Mouse (Mus musculus) embryonic facial prominence, embryonic 15.5 days (tissue): ENCODE results near the gene Tbxa2r. TPM values are rescaled to one million over a fixed set of nuclear protein-coding genes. Genes with fewer than 3 reads are reported as not detected.

ENCODE experiments used
- ATAC-seq: fragments of 200-750 bp; cut with Nextera tagmentation; 2 replicates; pipeline ENCODE4 v1.8.0; 2017; ENCODE audit warnings: low read depth, moderate TSS enrichment; ENCODE audit not compliant: insufficient number of reproducible peaks, low FRiP score, low TSS enrichment
- H3K27ac ChIP-seq: fragments of 300-500 bp; sonication (generic); replicated peaks from 2 replicates; pipeline ENCODE4 v1.5.1; 2015; ENCODE audit warnings: mild to moderate bottlenecking, inconsistent platforms
- H3K27me3 ChIP-seq: fragments of 300-500 bp; sonication (generic); 2 replicates; pipeline ENCODE4 v1.6.1; 2015; ENCODE audit warnings: inconsistent platforms
- H3K36me3 ChIP-seq: fragments of 300-500 bp; sonication (generic); 2 replicates; pipeline ENCODE4 v1.6.1; 2015; ENCODE audit warnings: mild to moderate bottlenecking, inconsistent platforms
- H3K4me1 ChIP-seq: fragments of 300-500 bp; sonication (generic); 2 replicates; pipeline ENCODE4 v1.6.1; 2015; ENCODE audit warnings: inconsistent platforms
- H3K4me2 ChIP-seq: fragments of 300-500 bp; sonication (generic); replicated peaks from 2 replicates; pipeline ENCODE4 v1.6.1; 2015; ENCODE audit warnings: mild to moderate bottlenecking, inconsistent platforms
- H3K4me3 ChIP-seq: fragments of 300-500 bp; sonication (generic); replicated peaks from 2 replicates; pipeline ENCODE4 v1.5.1; 2015; ENCODE audit warnings: mild to moderate bottlenecking, inconsistent platforms
- H3K9ac ChIP-seq: fragments of 300-500 bp; sonication (generic); 2 replicates; pipeline ENCODE4 v1.6.1; 2015; ENCODE audit warnings: inconsistent platforms
- H3K9me3 ChIP-seq: fragments of 300-500 bp; sonication (generic); replicated peaks from 2 replicates; pipeline ENCODE4 v1.6.1; 2016; ENCODE audit warnings: inconsistent platforms
- WGBS: fragments of 180-500 bp; shearing (Covaris S2); methylation state at CpG from one replicate; pipeline ENCODE4 v1.1.7; 2015; 5-methylcytosine and 5-hydroxymethylcytosine counted together
- polyA plus RNA-seq: library from polyadenylated mRNA; unstranded; fragments of >200 nt; fragmentation: Nextera tagmentation; extraction: Ambion mirVana; gene quantifications from 2 replicates; pipeline ENCODE4 v1.2.1, GENCODE M21; 2015

The Tbxa2r gene
- polyA plus RNA-seq, 1 experiment from 2014 or later = 13.2 TPM

- no peak overlapping the region for H3K9ac ChIP-seq
- no peaks in the 10 kb centered on the region for H3K9me3 ChIP-seq
- no peak overlapping the region for H3K4me2 ChIP-seq
- WGBS = 80% methylated on average over 9 of the region's 9 CpGs
- H3K27ac ChIP-seq = no peak overlapping the region
- H3K36me3 ChIP-seq = peaks cover 9% of the 10 kb centered on the region
- H3K4me1 ChIP-seq = peaks cover 37% of the 10 kb centered on the region
- no peak overlapping the region for H3K4me3 ChIP-seq
- no peaks in the 10 kb centered on the region for H3K27me3 ChIP-seq
- no peak for ATAC-seq
Observed at GRCm38 (mm10) chr10:81301321-81301720, 27.2 kb upstream of the Tbxa2r start.

GRCm38 (mm10) chr10:81302288-81302687 is 26.2 kb upstream of the Tbxa2r start:
- Histone ChIP-seq H3K4me3 (no peak overlapping the region), H3K9me3 (no peaks in the 10 kb centered on the region), H3K4me1 (peaks cover 33% of the 10 kb centered on the region), H3K36me3 (peaks cover 18% of the 10 kb centered on the region), H3K9ac (no peak overlapping the region), H3K27ac (0 out of 2 replicates have a peak overlapping the region, but pooled peaks have one; percentile 3), H3K27me3 (no peaks in the 10 kb centered on the region), H3K4me2 (no peak overlapping the region)
- no peak for ATAC-seq
- 62% methylated on average over 4 of the region's 4 CpGs for WGBS

GRCm38 (mm10) chr10:81302781-81303218 is 25.7 kb upstream of the Tbxa2r start:
- 41% methylated on average over 14 of the region's 14 CpGs for WGBS
- Histone ChIP-seq H3K9ac (no peak overlapping the region), H3K36me3 (peaks cover 23% of the 10 kb centered on the region), H3K4me3 (no peak overlapping the region), H3K4me1 (peaks cover 30% of the 10 kb centered on the region), H3K27me3 (no peaks in the 10 kb centered on the region), H3K27ac (0 out of 2 replicates have a peak overlapping the region, but pooled peaks have one; percentile 3), H3K4me2 (no peak overlapping the region; the same call in 1 of the 2 replicates), H3K9me3 (no peaks in the 10 kb centered on the region)
- no peak for ATAC-seq

GRCm38 (mm10) chr10:81303258-81303657 is 25.3 kb upstream of the Tbxa2r start:
- Histone ChIP-seq H3K9ac (no peak overlapping the region), H3K36me3 (peaks cover 28% of the 10 kb centered on the region), H3K27me3 (no peaks in the 10 kb centered on the region), H3K9me3 (no peaks in the 10 kb centered on the region), H3K4me2 (no peak overlapping the region; the same call in 1 of the 2 replicates), H3K4me1 (peaks cover 29% of the 10 kb centered on the region), H3K4me3 (no peak overlapping the region), H3K27ac (0 out of 2 replicates have a peak overlapping the region, but pooled peaks have one; percentile 3)
- WGBS = 70% methylated on average over 10 of the region's 10 CpGs
- ATAC-seq = no peak

- Histone ChIP-seq H3K36me3 (peaks cover 32% of the 10 kb centered on the region), H3K4me3 (no peak overlapping the region), H3K4me1 (peaks cover 27% of the 10 kb centered on the region), H3K4me2 (no peak overlapping the region), H3K27ac (0 out of 2 replicates have a peak overlapping the region, but pooled peaks have one; percentile 3), H3K9ac (no peak overlapping the region), H3K9me3 (no peaks in the 10 kb centered on the region), H3K27me3 (no peaks in the 10 kb centered on the region)
- WGBS = 67% methylated on average over 7 of the region's 7 CpGs
- ATAC-seq = no peak
Observed at GRCm38 (mm10) chr10:81303761-81304160, 24.8 kb upstream of the Tbxa2r start.

GRCm38 (mm10) chr10:81304597-81305238 is 23.8 kb upstream of the Tbxa2r start:
- Histone ChIP-seq H3K9ac (no peak overlapping the region), H3K4me3 (no peak overlapping the region), H3K4me2 (no peak overlapping the region), H3K27me3 (no peaks in the 10 kb centered on the region), H3K4me1 (peaks cover 24% of the 10 kb centered on the region), H3K9me3 (no peaks in the 10 kb centered on the region), H3K27ac (no peak overlapping the region), H3K36me3 (peaks cover 42% of the 10 kb centered on the region)
- no peak for ATAC-seq
- WGBS = 29% methylated on average over 7 of the region's 9 CpGs

- no peak for ATAC-seq
- Histone ChIP-seq H3K4me1 (peaks cover 24% of the 10 kb centered on the region), H3K4me2 (no peak overlapping the region), H3K36me3 (peaks cover 51% of the 10 kb centered on the region), H3K9me3 (no peaks in the 10 kb centered on the region), H3K27ac (no peak overlapping the region), H3K4me3 (no peak overlapping the region), H3K27me3 (no peaks in the 10 kb centered on the region), H3K9ac (no peak overlapping the region)
- WGBS = 94% methylated on average over 14 of the region's 14 CpGs
Observed at GRCm38 (mm10) chr10:81305663-81306062, 22.9 kb upstream of the Tbxa2r start.

- Histone ChIP-seq H3K36me3 (peaks cover 57% of the 10 kb centered on the region), H3K27me3 (no peaks in the 10 kb centered on the region), H3K4me3 (no peak overlapping the region), H3K9ac (no peak overlapping the region), H3K9me3 (no peaks in the 10 kb centered on the region), H3K4me1 (peaks cover 21% of the 10 kb centered on the region), H3K4me2 (no peak overlapping the region), H3K27ac (no peak overlapping the region)
- ATAC-seq = no peak
- WGBS = 88% methylated on average over 12 of the region's 12 CpGs
Observed at GRCm38 (mm10) chr10:81306173-81306668, 22.3 kb upstream of the Tbxa2r start.

- Histone ChIP-seq H3K36me3 (peaks cover 65% of the 10 kb centered on the region), H3K4me3 (no peak overlapping the region), H3K4me1 (peaks cover 16% of the 10 kb centered on the region), H3K9ac (no peak overlapping the region), H3K4me2 (no peak overlapping the region), H3K9me3 (no peaks in the 10 kb centered on the region), H3K27ac (no peak overlapping the region), H3K27me3 (no peaks in the 10 kb centered on the region)
- ATAC-seq = no peak
- 90% methylated on average over 21 of the region's 21 CpGs for WGBS
Observed at GRCm38 (mm10) chr10:81306837-81307682, 21.5 kb upstream of the Tbxa2r start.

GRCm38 (mm10) chr10:81309571-81309970 is 19.0 kb upstream of the Tbxa2r start:
- H3K9ac ChIP-seq = no peak overlapping the region
- no peak for ATAC-seq
- H3K4me3 ChIP-seq = no peak overlapping the region
- no peak overlapping the region for H3K4me2 ChIP-seq
- H3K27ac ChIP-seq = no peak overlapping the region
- H3K9me3 ChIP-seq = no peaks in the 10 kb centered on the region
- H3K27me3 ChIP-seq = no peaks in the 10 kb centered on the region
- H3K4me1 ChIP-seq = no peaks in the 10 kb centered on the region
- peaks cover 90% of the 10 kb centered on the region for H3K36me3 ChIP-seq
- 88% methylated on average over 5 of the region's 5 CpGs for WGBS

GRCm38 (mm10) chr10:81313581-81313980 is 14.9 kb upstream of the Tbxa2r start:
- Histone ChIP-seq H3K4me3 (no peak overlapping the region), H3K9me3 (no peaks in the 10 kb centered on the region), H3K36me3 (peaks cover 85% of the 10 kb centered on the region), H3K4me2 (no peak overlapping the region), H3K27me3 (no peaks in the 10 kb centered on the region), H3K27ac (no peak overlapping the region), H3K9ac (no peak overlapping the region), H3K4me1 (peaks cover 25% of the 10 kb centered on the region)
- no peak for ATAC-seq
- 92% methylated on average over 13 of the region's 13 CpGs for WGBS
